Mouse (Mus musculus) megakaryocyte progenitor cell, adult 5-6 weeks (primary cell): ENCODE results near the gene Spag17. TPM values are rescaled to one million over a fixed set of nuclear protein-coding genes. Genes with fewer than 3 reads are reported as not detected.

Source experiments
- ATAC-seq: replicated peaks from 2 replicates; pipeline ENCODE4 v1.8.0; 2016; ENCODE audit warnings: mild to moderate bottlenecking, moderate TSS enrichment, inconsistent platforms; ENCODE audit not compliant: poor library complexity
- total RNA-seq, 2 experiments: library from RNA; stranded (forward) in 1 of 2; stranded (reverse) in 1 of 2; fragments of 157-497, 149-512 nt in 1 of 2; fragments of 200-1000 nt in 1 of 2; gene quantifications; 2 replicates each; pipeline versions ENCODE4 v1.2.3 to v1.2.4; 2015 to 2017

Gene Spag17
- total RNA-seq, 2 experiments from 2014 or later: not detected

DNA sequence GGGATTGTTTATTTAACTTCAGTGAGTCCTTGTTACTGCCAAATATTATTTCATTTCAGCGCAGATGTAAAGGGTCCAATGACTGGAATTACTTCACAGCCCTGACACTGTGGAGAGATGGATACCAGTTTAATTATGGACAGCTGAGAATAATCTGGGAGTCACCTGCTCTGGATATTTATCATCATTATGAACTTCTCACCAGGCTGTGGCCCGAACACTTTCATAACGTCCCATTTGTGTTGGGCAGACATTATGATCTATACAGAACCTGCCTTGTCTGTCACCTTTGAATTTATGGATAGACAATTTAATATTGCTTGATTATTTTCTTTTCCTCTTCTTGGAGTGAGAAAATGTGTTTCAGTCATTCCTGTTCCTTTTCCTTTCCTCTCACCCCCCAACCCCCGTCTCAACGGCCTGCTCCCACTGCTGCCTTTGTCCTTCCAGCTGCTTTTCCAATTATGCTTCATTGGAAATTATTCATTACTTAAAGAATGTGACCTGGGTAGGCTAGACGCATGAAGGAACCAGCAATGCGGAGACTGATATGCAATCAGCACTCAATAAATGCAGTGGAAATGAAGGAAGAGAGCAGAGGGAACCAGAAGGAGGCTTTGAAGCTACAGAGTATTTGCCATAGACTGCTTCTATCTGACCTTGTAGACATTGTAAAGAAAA, 74.7 kb downstream of the Spag17 start:
- no peak for ATAC-seq

DNA sequence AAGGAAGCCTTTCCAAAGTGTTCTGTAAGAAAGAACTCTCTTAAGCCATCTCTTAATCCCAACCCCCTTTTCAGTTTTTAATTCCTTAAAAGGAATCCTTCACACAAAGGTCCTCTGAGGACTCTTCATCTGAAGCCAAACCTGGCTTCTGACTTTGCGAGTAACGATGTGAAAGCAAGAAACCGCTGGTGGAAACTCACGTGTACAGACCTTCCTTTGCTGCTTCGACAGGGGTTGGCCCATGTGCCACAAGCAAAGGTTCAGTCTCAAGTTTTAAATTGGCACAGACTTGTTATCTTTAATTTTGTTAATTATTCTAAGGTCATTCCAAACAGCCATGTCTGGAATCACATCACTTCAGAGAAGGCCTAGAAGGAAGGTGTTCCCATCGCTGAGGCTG, 79.1 kb downstream of the Spag17 start:
- no peak for ATAC-seq

GRCm38 (mm10) chr3:99965863-99966262, 80.7 kb downstream of the Spag17 start:
- no peak for ATAC-seq

- ATAC-seq: no peak
Measured at GRCm38 (mm10) chr3:99966285-99966684, 81.1 kb downstream of the Spag17 start.

GRCm38 (mm10) chr3:99970766-99971165, 85.6 kb downstream of the Spag17 start:
- no peak for ATAC-seq

GRCm38 (mm10) chr3:99981046-99981445, 95.8 kb downstream of the Spag17 start:
- no peak for ATAC-seq

GRCm38 (mm10) chr3:100004676-100005075, 119.5 kb downstream of the Spag17 start:
- no peak for ATAC-seq

- no peak for ATAC-seq
Measured at GRCm38 (mm10) chr3:100009807-100010206, 124.6 kb downstream of the Spag17 start.

- no peak for ATAC-seq
Measured at GRCm38 (mm10) chr3:100014110-100014509, 128.9 kb downstream of the Spag17 start.

- no peak for ATAC-seq
Measured at GRCm38 (mm10) chr3:100031291-100031690, 146.1 kb downstream of the Spag17 start.

DNA sequence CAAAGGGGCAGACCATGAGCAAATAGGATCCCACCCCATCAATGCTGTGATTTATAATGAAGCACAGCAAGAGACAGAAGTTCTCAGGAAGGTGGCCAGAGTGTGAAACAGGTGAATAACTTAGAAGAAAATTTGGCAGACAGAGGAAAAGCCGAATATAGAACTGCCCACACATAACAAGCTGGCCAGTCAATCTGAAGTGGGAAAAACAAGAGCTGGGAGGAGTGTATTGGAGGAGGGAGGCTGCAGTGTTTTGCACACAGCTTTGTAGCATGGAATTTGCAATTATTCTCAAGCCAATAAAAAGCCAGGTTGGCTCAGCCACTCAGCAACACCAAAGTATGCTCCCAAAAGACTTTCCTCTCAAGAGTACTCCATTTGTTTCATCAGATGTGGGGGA, 147.8 kb downstream of the Spag17 start:
- no peak for ATAC-seq

DNA sequence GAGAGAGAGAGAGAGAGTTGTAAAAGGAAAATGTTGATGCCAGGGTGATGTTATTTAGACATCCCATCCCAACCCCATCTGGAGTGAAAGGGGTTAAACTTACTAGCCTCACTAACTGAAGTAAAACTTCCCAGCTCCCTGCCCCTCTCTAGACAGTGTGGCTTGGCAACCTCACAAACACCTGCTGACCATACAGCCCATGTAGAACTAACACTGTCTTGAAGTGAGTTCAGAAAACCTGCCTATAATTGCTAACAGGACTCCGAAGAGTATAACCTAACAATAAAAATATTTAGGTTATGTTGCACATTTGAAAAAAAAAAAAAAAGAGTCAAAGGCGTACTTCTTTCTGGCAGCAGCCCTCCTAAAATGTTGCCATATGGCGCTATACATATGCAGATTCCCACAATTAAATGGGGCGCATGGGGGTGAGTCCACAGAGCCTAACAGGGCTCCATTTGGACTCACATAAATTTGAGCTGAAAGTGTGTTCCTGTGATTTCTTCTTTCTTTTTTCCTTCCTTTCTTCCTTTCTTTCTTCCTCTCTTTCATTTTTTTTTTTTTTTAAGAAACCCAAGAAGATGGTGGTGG, 149.3 kb downstream of the Spag17 start:
- ATAC-seq: no peak

DNA sequence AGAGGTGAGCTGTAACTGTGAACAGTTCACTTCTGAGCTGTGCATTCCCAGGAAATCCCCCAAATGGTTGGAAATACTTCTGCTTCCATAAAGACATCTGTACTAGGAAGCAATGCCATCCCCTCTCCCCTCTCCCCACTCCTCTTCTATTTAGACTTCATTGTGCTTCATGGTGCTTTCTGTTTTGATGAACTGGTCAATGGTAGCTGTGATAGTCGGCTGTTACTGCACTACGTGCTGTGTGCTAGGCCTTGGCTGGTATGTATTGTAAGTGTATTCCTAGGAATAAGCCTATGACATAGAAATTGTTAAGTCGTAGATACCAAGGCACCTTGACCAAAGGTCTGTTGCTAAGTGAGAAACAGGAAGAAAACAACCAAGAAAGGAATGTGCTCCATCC, 149.9 kb downstream of the Spag17 start:
- no peak for ATAC-seq

DNA sequence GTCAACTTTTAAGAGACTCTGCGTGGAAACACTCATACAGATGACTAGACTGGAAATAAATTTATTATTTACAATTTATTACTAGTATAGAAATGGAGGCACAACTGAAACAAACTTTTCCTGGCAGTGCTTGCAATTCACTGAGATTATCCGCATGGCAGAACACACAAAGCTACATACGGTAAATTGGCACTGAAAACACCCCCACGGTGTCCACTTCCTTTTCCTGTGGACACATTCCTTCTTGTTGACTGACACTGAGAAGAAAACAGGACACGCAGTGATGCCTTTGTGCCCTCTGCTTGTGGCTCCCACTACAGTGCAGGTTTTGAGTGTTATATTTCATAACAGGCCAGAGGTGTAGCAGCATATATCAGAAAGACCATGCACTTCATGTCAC, 151.6 kb downstream of the Spag17 start:
- no peak for ATAC-seq

DNA sequence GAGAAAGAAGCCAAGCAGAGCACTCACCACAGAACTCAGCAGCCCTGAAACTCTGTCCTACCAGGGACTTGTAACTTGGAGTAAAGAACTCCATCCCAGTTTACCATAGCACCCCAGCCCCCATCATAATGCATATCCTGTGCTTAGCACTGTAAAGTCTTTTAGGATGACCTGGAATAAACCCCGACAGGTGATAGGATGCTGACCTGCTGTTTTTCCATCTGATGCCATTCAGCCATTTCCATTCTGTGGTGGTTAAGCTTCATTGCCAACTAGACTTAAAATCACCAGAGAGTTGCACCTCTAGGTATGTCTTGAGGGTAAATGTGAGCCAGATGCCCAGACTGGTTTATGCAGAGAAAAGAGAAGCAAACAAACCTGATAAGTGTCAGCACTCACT, 189.2 kb downstream of the Spag17 start:
- ATAC-seq: no peak

- no peak for ATAC-seq
Measured at GRCm38 (mm10) chr3:100102386-100103092, 217.3 kb downstream of the Spag17 start.

- no peak for ATAC-seq
Measured at GRCm38 (mm10) chr3:100106736-100107135, 221.5 kb downstream of the Spag17 start.

GRCm38 (mm10) chr3:100118681-100119080, 233.5 kb downstream of the Spag17 start:
- no peak for ATAC-seq

DNA sequence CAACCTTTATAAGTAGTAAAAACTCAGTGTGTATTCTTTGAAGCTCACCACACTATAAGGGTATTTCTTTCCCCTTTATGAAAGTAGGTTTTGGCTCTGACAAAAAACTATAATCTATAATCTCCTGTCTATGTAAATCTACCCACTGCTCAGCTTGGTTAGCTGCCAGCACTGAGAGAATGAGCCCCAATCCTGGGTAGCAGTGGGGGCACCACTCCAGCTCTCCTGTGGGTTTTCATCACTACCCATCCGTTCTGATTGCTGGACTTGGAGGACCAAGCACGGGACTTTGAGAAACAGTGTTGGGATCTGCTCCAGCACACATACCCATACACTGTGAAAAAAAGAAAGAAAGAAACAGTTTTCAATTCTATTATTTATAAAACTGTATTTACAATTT, 236.8 kb downstream of the Spag17 start:
- no peak for ATAC-seq

- ATAC-seq: no peak
Measured at GRCm38 (mm10) chr3:100122445-100122844, 237.2 kb downstream of the Spag17 start.

- ATAC-seq: no peak
Measured at GRCm38 (mm10) chr3:100160682-100161445, 275.7 kb downstream of the Spag17 start.
